Mouse (Mus musculus) neural tube, embryonic 14.5 days (tissue): ENCODE data around the gene Ube2q1. TPM values are rescaled to one million over a fixed set of nuclear protein-coding genes. Genes with fewer than 3 reads are reported as not detected.
A peak's percentile ranks its signal among the peaks of the same experiment; 100 is the strongest.

ENCODE experiments used
- ATAC-seq: fragments of 200-750 bp; cut with Nextera tagmentation; 2 replicates; pipeline ENCODE4 v1.8.0; 2017; ENCODE audit warnings: low read depth, mild to moderate bottlenecking, moderate TSS enrichment, moderate library complexity
- H3K27ac ChIP-seq: fragments of 300-500 bp; sonication (generic); 2 replicates; pipeline ENCODE4 v1.5.1; 2014; ENCODE audit warnings: low read depth, mild to moderate bottlenecking, control low read depth, low read length, moderate library complexity, mixed read lengths
- H3K27me3 ChIP-seq: fragments of 300-500 bp; sonication (generic); 2 replicates; pipeline ENCODE4 v1.6.1; 2014; ENCODE audit warnings: low read length; ENCODE audit not compliant: control insufficient read depth, insufficient read depth
- H3K36me3 ChIP-seq: fragments of 300-500 bp; sonication (generic); 2 replicates; pipeline ENCODE4 v1.6.1; 2014; ENCODE audit warnings: low read length, mixed read lengths; ENCODE audit not compliant: control insufficient read depth, insufficient read depth
- H3K4me1 ChIP-seq: fragments of 300-500 bp; sonication (generic); 2 replicates; pipeline ENCODE4 v1.6.1; 2014; ENCODE audit warnings: low read length; ENCODE audit not compliant: control insufficient read depth, insufficient read depth
- H3K4me2 ChIP-seq: fragments of 300-500 bp; sonication (generic); 2 replicates; pipeline ENCODE4 v1.6.1; 2014; ENCODE audit warnings: mild to moderate bottlenecking, low read depth, low read length, control low read depth
- H3K4me3 ChIP-seq: fragments of 300-500 bp; sonication (generic); 2 replicates; pipeline ENCODE4 v1.5.1; 2014; ENCODE audit warnings: low read depth, low read length, control low read depth, mixed read lengths
- H3K9ac ChIP-seq: fragments of 300-500 bp; sonication (generic); replicated peaks from 2 replicates; pipeline ENCODE4 v1.6.1; 2014; ENCODE audit warnings: low read depth, mild to moderate bottlenecking, control low read depth, low read length, mixed read lengths
- H3K9me3 ChIP-seq: fragments of 300-500 bp; sonication (generic); 2 replicates; pipeline ENCODE4 v1.6.1; 2016; ENCODE audit warnings: low read length; ENCODE audit not compliant: control insufficient read depth
- WGBS: fragments of 180-500 bp; shearing (Covaris S2); extraction: QIAGEN DNeasy Blood & Tissue Kit; methylation state at CpG from one replicate; pipeline ENCODE4 v1.1.7; 2014; 5-methylcytosine and 5-hydroxymethylcytosine counted together
- polyA plus RNA-seq: library from polyadenylated mRNA; unstranded; fragments of >200 nt; fragmentation: Nextera tagmentation; extraction: Ambion mirVana; gene quantifications from 2 replicates; pipeline ENCODE4 v1.2.1, GENCODE M21; 2014

Gene Ube2q1
- polyA plus RNA-seq, 1 experiment from 2014 or later = 19.6 TPM

- Histone ChIP-seq H3K4me2 (no peak overlapping the region), H3K4me1 (peaks cover 31% of the 10 kb centered on the region), H3K9me3 (no peaks in the 10 kb centered on the region), H3K4me3 (no peak overlapping the region), H3K9ac (no peak overlapping the region), H3K27me3 (no peaks in the 10 kb centered on the region), H3K36me3 (peaks cover 27% of the 10 kb centered on the region), H3K27ac (no peak overlapping the region)
- ATAC-seq = no peak
- 84% methylated on average over 2 of the region's 2 CpGs for WGBS
Measured at GRCm38 (mm10) chr3:89757851-89758250, 15.6 kb upstream of the Ube2q1 start.

- no peak for ATAC-seq
- H3K27ac ChIP-seq = no peak overlapping the region; the same call in 1 of the 2 replicates
- H3K4me2 ChIP-seq = peak overlapping the region; percentile 44
- peak overlapping the region; percentile 29; the same call in 1 of the 2 replicates for H3K9ac ChIP-seq
- peaks cover 32% of the 10 kb centered on the region for H3K4me1 ChIP-seq
- peak overlapping the region; percentile 8; the same call in 1 of the 2 replicates for H3K4me3 ChIP-seq
- H3K36me3 ChIP-seq = peaks cover 27% of the 10 kb centered on the region
- H3K9me3 ChIP-seq = no peaks in the 10 kb centered on the region
- 50% methylated on average over 3 of the region's 3 CpGs for WGBS
- no peaks in the 10 kb centered on the region for H3K27me3 ChIP-seq
Measured at GRCm38 (mm10) chr3:89759786-89760185, 13.6 kb upstream of the Ube2q1 start.

- peak within 1 kb of the TSS; percentile 44 for H3K4me2 ChIP-seq
- H3K27ac ChIP-seq = peak within 1 kb of the TSS; percentile 86
- peaks cover 7% of the 10 kb centered on the region for H3K36me3 ChIP-seq
- H3K9me3 ChIP-seq = no peaks in the 10 kb centered on the region
- no peaks in the 10 kb centered on the region for H3K27me3 ChIP-seq
- peaks cover 22% of the 10 kb centered on the region for H3K4me1 ChIP-seq
- peak; percentile 80 for ATAC-seq
- H3K4me3 ChIP-seq = peak within 1 kb of the TSS; percentile 64
- WGBS = under 1% methylated on average over 30 of the region's 36 CpGs
- peak within 1 kb of the TSS; percentile 79 for H3K9ac ChIP-seq
Measured at GRCm38 (mm10) chr3:89764119-89764724, 9.2 kb upstream of the Ube2q1 start, which contains the start of gene Chrnb2. Gene Chrnb2, minus strand, starts transcription at chr3:89764632.

GRCm38 (mm10) chr3:89769584-89769983 lies 3.8 kb upstream of the Ube2q1 start:
- Histone ChIP-seq H3K4me1 (peaks cover 23% of the 10 kb centered on the region), H3K4me2 (no peak overlapping the region), H3K36me3 (no peaks in the 10 kb centered on the region), H3K4me3 (no peak overlapping the region), H3K9me3 (no peaks in the 10 kb centered on the region), H3K27me3 (no peaks in the 10 kb centered on the region), H3K9ac (no peak overlapping the region), H3K27ac (no peak overlapping the region)
- ATAC-seq = no peak
- 74% methylated on average over 7 of the region's 7 CpGs for WGBS

GRCm38 (mm10) chr3:89770425-89771002 lies 2.9 kb upstream of the Ube2q1 start:
- peaks cover 27% of the 10 kb centered on the region for H3K4me1 ChIP-seq
- no peak overlapping the region for H3K4me3 ChIP-seq
- H3K9me3 ChIP-seq = no peaks in the 10 kb centered on the region
- no peaks in the 10 kb centered on the region for H3K36me3 ChIP-seq
- no peaks in the 10 kb centered on the region for H3K27me3 ChIP-seq
- H3K27ac ChIP-seq = no peak overlapping the region
- WGBS = 56% methylated on average over 2 of the region's 2 CpGs
- ATAC-seq = no peak
- H3K4me2 ChIP-seq = no peak overlapping the region
- H3K9ac ChIP-seq = no peak overlapping the region

- H3K9ac ChIP-seq = peak overlapping the region; percentile 91
- H3K4me3 ChIP-seq = peak overlapping the region; percentile 97
- H3K4me1 ChIP-seq = peaks cover 29% of the 10 kb centered on the region
- 0% methylated on average over 17 of the region's 17 CpGs for WGBS
- ATAC-seq = peak; percentile 72
- H3K27me3 ChIP-seq = no peaks in the 10 kb centered on the region
- H3K27ac ChIP-seq = peak overlapping the region; percentile 96
- peaks cover 13% of the 10 kb centered on the region for H3K36me3 ChIP-seq
- peak overlapping the region; percentile 82 for H3K4me2 ChIP-seq
- H3K9me3 ChIP-seq = no peaks in the 10 kb centered on the region
Measured at GRCm38 (mm10) chr3:89772588-89772967, 838 bp upstream of the Ube2q1 start.

GRCm38 (mm10) chr3:89773740-89774211 lies 360 bp downstream of the Ube2q1 start:
- WGBS = under 1% methylated on average over 16 of the region's 37 CpGs
- Histone ChIP-seq H3K27me3 (no peaks in the 10 kb centered on the region), H3K27ac (peak overlapping the region; percentile 96), H3K9ac (peak overlapping the region; percentile 91), H3K4me1 (peaks cover 29% of the 10 kb centered on the region), H3K36me3 (peaks cover 24% of the 10 kb centered on the region), H3K4me2 (peak overlapping the region; percentile 82), H3K4me3 (peak overlapping the region; percentile 97), H3K9me3 (no peaks in the 10 kb centered on the region)
- ATAC-seq = peak; percentile 26

- Histone ChIP-seq H3K27me3 (no peaks in the 10 kb centered on the region), H3K4me1 (peaks cover 29% of the 10 kb centered on the region), H3K9me3 (no peaks in the 10 kb centered on the region), H3K9ac (peak overlapping the region; percentile 91), H3K27ac (peak overlapping the region; percentile 96; the same call in 1 of the 2 replicates), H3K36me3 (peaks cover 30% of the 10 kb centered on the region), H3K4me2 (peak overlapping the region; percentile 82), H3K4me3 (peak overlapping the region; percentile 97)
- no peak for ATAC-seq
- 46% methylated on average over 15 of the region's 15 CpGs for whole genome bisulfite sequencing
Measured at GRCm38 (mm10) chr3:89774236-89774960, 982 bp downstream of the Ube2q1 start.

GRCm38 (mm10) chr3:89776001-89776400 lies 2.6 kb downstream of the Ube2q1 start:
- no peak overlapping the region for H3K9ac ChIP-seq
- H3K4me3 ChIP-seq = no peak overlapping the region
- WGBS = 85% methylated on average over 4 of the region's 4 CpGs
- H3K36me3 ChIP-seq = peaks cover 46% of the 10 kb centered on the region
- H3K27ac ChIP-seq = no peak overlapping the region
- peaks cover 29% of the 10 kb centered on the region for H3K4me1 ChIP-seq
- H3K4me2 ChIP-seq = no peak overlapping the region
- H3K27me3 ChIP-seq = no peaks in the 10 kb centered on the region
- H3K9me3 ChIP-seq = no peaks in the 10 kb centered on the region
- ATAC-seq = no peak
